Mouse (Mus musculus) small intestine, adult 2 months (tissue): ENCODE data around the gene Prkab1.

Source experiments
- CTCF ChIP-seq: fragments of 200-500 bp; IDR thresholded peaks from 2 replicates; pipeline ENCODE4 v1.5.1; 2012; ENCODE audit warnings: low read depth, mild to moderate bottlenecking, control low read depth, inconsistent platforms, low read length, moderate library complexity, mixed read lengths; ENCODE audit not compliant: insufficient replicate concordance, insufficient read length; ENCODE audit errors: extremely low read depth
- POLR2A ChIP-seq: fragments of 200-500 bp; IDR thresholded peaks from 2 replicates; pipeline ENCODE4 v1.6.1; 2012; ENCODE audit warnings: low read depth, mild to moderate bottlenecking, control low read depth, inconsistent platforms, low read length, moderate library complexity

- TF ChIP-seq POLR2A (no peak), CTCF (no peak)
These were observed 39.2 kb downstream of the Prkab1 start for GRCm38 (mm10) chr5:115985101-115985500.
